Comparison of ENCODE assay signal across 12 mouse cellular contexts in genomic region chr19:47152062-47152369, GRCm38 (mm10). TPM values are rescaled to one million over a fixed set of nuclear protein-coding genes. Genes with fewer than 3 reads are reported as not detected.
A peak's percentile ranks its signal among the peaks of the same experiment; 100 is the strongest.
DNase-seq lines count a peak whose midpoint lies in the region; ATAC-seq and TF ChIP-seq lines count a peak whose summit lies in the region.
"Had no signal": no experiment of that assay in that cellular context is flagged by ENCODE, and none has a peak within 500 bp of the region (broad histone marks: within the 10 kb centered on the region; RNA-seq: fewer than 3 reads in every experiment).

No protein-coding gene starts in this region.

- H3K27ac ChIP-seq in heart, embryonic 11.5 days (ENCODE audit: low read depth, low read length), result no peak overlapping the region
- no peak overlapping the region for H3K27ac ChIP-seq in testis, adult 2 months (ENCODE audit: control insufficient read depth, insufficient read depth, low read depth, low read length)
- H3K27ac ChIP-seq in liver, embryonic 13.5 days, result no peak overlapping the region

- peaks cover 3% of the 10 kb centered on the region for H3K27me3 ChIP-seq in heart, embryonic 11.5 days (ENCODE audit: control insufficient read depth, insufficient read depth, low read length)
- H3K27me3 ChIP-seq in testis, adult 2 months (ENCODE audit: control insufficient read depth, insufficient read depth, low read length), result no peaks in the 10 kb centered on the region
- peaks cover 36% of the 10 kb centered on the region for H3K27me3 ChIP-seq in liver, embryonic 13.5 days

- H3K4me3 ChIP-seq in heart, embryonic 11.5 days (ENCODE audit: low read depth, low read length), result peak overlapping the region; percentile 32; the same call in 1 of the 2 replicates
- peak overlapping the region; percentile 21 for H3K4me3 ChIP-seq in testis, adult 2 months (ENCODE audit: control insufficient read depth, low read depth, low read length)
- H3K4me3 ChIP-seq in liver, embryonic 13.5 days (replicated peaks), result no peak overlapping the region

- WGBS in heart, embryonic 11.5 days (ENCODE audit: insufficient replicate concordance), result 58% methylated on average over 12 of the region's 12 CpGs
- 65% methylated on average over 12 of the region's 12 CpGs for WGBS in liver, embryonic 13.5 days (ENCODE audit: insufficient replicate concordance)

- peak overlapping the region; percentile 62 for H3K4me2 ChIP-seq in heart, embryonic 11.5 days
- 0 out of 2 replicates have a peak overlapping the region, but pooled peaks have one; percentile 32 for H3K4me2 ChIP-seq in liver, embryonic 13.5 days

- 0 out of 2 replicates have a peak, but pooled peaks cover 3% of the 10 kb centered on the region for H3K4me1 ChIP-seq in heart, embryonic 11.5 days (ENCODE audit: control insufficient read depth, insufficient read depth, low read length)
- H3K4me1 ChIP-seq in testis, adult 2 months (ENCODE audit: control insufficient read depth, insufficient read depth, low read length), result peaks cover 4% of the 10 kb centered on the region; the same call in 1 of the 2 replicates
- no peaks in the 10 kb centered on the region for H3K4me1 ChIP-seq in liver, embryonic 13.5 days (replicated peaks)

- no peak for TF ChIP-seq POLR2A in testis, adult 2 months (IDR thresholded peaks at IDR 0.05; ENCODE audit: control insufficient read depth, low read depth, low read length)

- no peak overlapping the region for H3K9ac ChIP-seq in heart, embryonic 11.5 days (ENCODE audit: low read depth, low read length)
- no peak overlapping the region for H3K9ac ChIP-seq in liver, embryonic 13.5 days

- ATAC-seq in heart, embryonic 11.5 days (replicated peaks; ENCODE audit: insufficient number of reproducible peaks, low FRiP score, low TSS enrichment), result no peak
- no peak for ATAC-seq in liver, embryonic 13.5 days (ENCODE audit: low read depth)

- intact Hi-C loops in heart, postnatal 25 days (cut with DNase I), result no loop called here

- no peaks in the 10 kb centered on the region for H3K36me3 ChIP-seq in heart, embryonic 11.5 days (ENCODE audit: control insufficient read depth, insufficient read depth, low read length)
- H3K36me3 ChIP-seq in testis, adult 2 months (ENCODE audit: control insufficient read depth, insufficient read depth, low read length), result no peaks in the 10 kb centered on the region
- H3K36me3 ChIP-seq in liver, embryonic 13.5 days, result no peaks in the 10 kb centered on the region

- H3K9me3 ChIP-seq in heart, embryonic 11.5 days (replicated peaks; ENCODE audit: control insufficient read depth, low read length), result no peaks in the 10 kb centered on the region
- no peaks in the 10 kb centered on the region for H3K9me3 ChIP-seq in liver, embryonic 13.5 days (replicated peaks)

- DNase-seq in heart, postnatal 25 days (ENCODE audit: low spot score), result no peak
- no peak for DNase-seq in testis, postnatal 14 days (ENCODE audit: low spot score)
- no peak for DNase-seq in liver, embryonic 13.5 days
- DNase-seq in adrenal gland, postnatal 36 days, result no peak
- DNase-seq in right cerebral cortex, postnatal 25 days, result no peak
- DNase-seq in layer of hippocampus, adult 11-12 months (ENCODE audit: low spot score), result no peak
- DNase-seq: heart, adult 11 months had no signal

- TF ChIP-seq CTCF in testis, adult 2 months (IDR thresholded peaks at IDR 0.05; ENCODE audit: control insufficient read depth, insufficient read depth, insufficient replicate concordance, low read depth, low read length), result no peak

RNA-seq across cellular contexts. Expression of gene Calhm3, which starts 5.5 kb away (rescaled TPM):
- not detected in 2 replicates for polyA plus RNA-seq in heart, embryonic 11.5 days (2014; fragmentation: Nextera tagmentation; extraction: Ambion mirVana)
- total RNA-seq in heart, postnatal 25 days (2021), result not detected
- 0.30 TPM in 1 of 2 replicates, not detected in the other for polyA plus RNA-seq in testis, adult 2 months (2012; rRNA removed)
- polyA plus RNA-seq in liver, embryonic 13.5 days (2015; fragmentation: Nextera tagmentation; extraction: Ambion mirVana), result not detected in 2 replicates
- total RNA-seq in adrenal gland, postnatal 36 days (2021), result not detected
- total RNA-seq: common myeloid progenitor, adult 5-6 weeks; liver, adult 2 months had no signal
- polyA plus RNA-seq: liver, adult 2 months had no signal

RNA-seq across cellular contexts. Expression of gene Calhm1, which starts 8.0 kb away (rescaled TPM):
- not detected in 2 replicates for polyA plus RNA-seq in heart, embryonic 11.5 days (2014; fragmentation: Nextera tagmentation; extraction: Ambion mirVana)
- total RNA-seq in heart, postnatal 25 days (2021), result not detected
- polyA plus RNA-seq in testis, adult 2 months (2012; rRNA removed), result not detected in 2 replicates
- not detected in 2 replicates for polyA plus RNA-seq in liver, embryonic 13.5 days (2015; fragmentation: Nextera tagmentation; extraction: Ambion mirVana)
- not detected for total RNA-seq in adrenal gland, postnatal 36 days (2021)
- total RNA-seq: common myeloid progenitor, adult 5-6 weeks; liver, adult 2 months had no signal
- polyA plus RNA-seq: liver, adult 2 months; thymus, postnatal 0 days had no signal

RNA-seq across cellular contexts. Expression of gene Calhm2, which starts 13.9 kb away (rescaled TPM):
- 1.4 and 2.2 TPM in 2 replicates for polyA plus RNA-seq in heart, embryonic 11.5 days (2014; fragmentation: Nextera tagmentation; extraction: Ambion mirVana)
- total RNA-seq in heart, postnatal 25 days (2021), result 1 to 10 TPM; 3.4 to 3.9 TPM
- polyA plus RNA-seq in testis, adult 2 months (2012; rRNA removed), result 2.7 and 4.1 TPM in 2 replicates
- 1.6 and 1.9 TPM in 2 replicates for polyA plus RNA-seq in liver, embryonic 13.5 days (2015; fragmentation: Nextera tagmentation; extraction: Ambion mirVana)
- 1 to 10 TPM; 3.6 to 4.4 TPM for total RNA-seq in adrenal gland, postnatal 36 days (2021)

RNA-seq across cellular contexts. Expression of gene Neurl1a, which starts 26.6 kb away (rescaled TPM):
- polyA plus RNA-seq in heart, embryonic 11.5 days (2014; fragmentation: Nextera tagmentation; extraction: Ambion mirVana), result 3.0 and 3.2 TPM in 2 replicates
- 1 to 10 TPM; 1.0 to 1.1 TPM for total RNA-seq in heart, postnatal 25 days (2021)
- polyA plus RNA-seq in testis, adult 2 months (2012; rRNA removed), result 37.0 and 42.7 TPM in 2 replicates
- 1.1 and 1.3 TPM in 2 replicates for polyA plus RNA-seq in liver, embryonic 13.5 days (2015; fragmentation: Nextera tagmentation; extraction: Ambion mirVana)
- 10 to 100 TPM; 11.5 to 15.3 TPM for total RNA-seq in adrenal gland, postnatal 36 days (2021)
